ENCODE assay signal across 25 mouse cellular contexts in the genomic region with DNA sequence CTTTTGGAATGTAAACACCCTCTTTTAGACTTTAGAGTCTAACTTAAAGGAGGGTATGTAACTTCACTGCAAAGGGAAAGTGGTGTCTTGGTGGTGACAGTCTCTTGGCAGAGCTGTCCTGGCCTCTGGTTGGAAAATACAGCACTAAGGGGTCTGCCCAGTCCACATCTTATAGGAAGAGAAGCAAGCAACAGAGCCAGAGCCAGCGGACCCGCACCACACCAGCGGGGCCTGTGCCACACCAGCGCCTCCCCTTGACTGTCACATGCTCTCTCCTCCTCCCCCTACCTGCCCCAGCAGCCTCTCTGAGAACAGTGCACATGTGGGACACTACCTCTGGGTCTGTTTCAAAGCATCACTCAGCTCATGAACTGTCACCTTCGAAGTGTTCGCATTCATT. TPM values are rescaled to one million over a fixed set of nuclear protein-coding genes. Genes with fewer than 3 reads are reported as not detected.
A peak's percentile ranks its signal among the peaks of the same experiment; 100 is the strongest.
DNase-seq lines count a peak whose midpoint lies in the region; ATAC-seq and TF ChIP-seq lines count a peak whose summit lies in the region.
"Had no signal": no experiment of that assay in that cellular context is flagged by ENCODE, and none has a peak within 500 bp of the region (broad histone marks: within the 10 kb centered on the region; RNA-seq: fewer than 3 reads in every experiment).

No protein-coding gene starts in this region.

- peaks cover 70% of the 10 kb centered on the region for H3K27me3 ChIP-seq in hindbrain, embryonic 10.5 days (ENCODE audit: insufficient read depth, poor library complexity, severe bottlenecking)
- H3K27me3 ChIP-seq in hindbrain, embryonic 13.5 days, result peaks cover 42% of the 10 kb centered on the region
- H3K27me3 ChIP-seq in midbrain, embryonic 12.5 days, result peaks cover 74% of the 10 kb centered on the region
- peaks cover 22% of the 10 kb centered on the region for H3K27me3 ChIP-seq in midbrain, embryonic 16.5 days (ENCODE audit: control insufficient read depth, insufficient read depth, low read depth, low read length)
- H3K27me3 ChIP-seq in forebrain, embryonic 15.5 days, result peaks cover 9% of the 10 kb centered on the region; the same call in 1 of the 2 replicates
- H3K27me3 ChIP-seq: CH12.LX; embryonic facial prominence, embryonic 15.5 days; intestine, embryonic 15.5 days; liver, embryonic 15.5 days; stomach, embryonic 15.5 days had no signal

- H3K9me3 ChIP-seq in hindbrain, embryonic 10.5 days, result no peaks in the 10 kb centered on the region
- H3K9me3 ChIP-seq in hindbrain, embryonic 13.5 days, result no peaks in the 10 kb centered on the region
- no peaks in the 10 kb centered on the region for H3K9me3 ChIP-seq in midbrain, embryonic 12.5 days
- no peaks in the 10 kb centered on the region for H3K9me3 ChIP-seq in midbrain, embryonic 16.5 days (replicated peaks; ENCODE audit: control insufficient read depth, low read length, poor library complexity, severe bottlenecking)
- H3K9me3 ChIP-seq in forebrain, embryonic 15.5 days, result no peaks in the 10 kb centered on the region
- H3K9me3 ChIP-seq: embryonic facial prominence, embryonic 15.5 days; heart, embryonic 15.5 days; intestine, embryonic 15.5 days; limb, embryonic 10.5 days; liver, embryonic 15.5 days; stomach, embryonic 15.5 days had no signal

- no peak overlapping the region for H3K9ac ChIP-seq in hindbrain, embryonic 13.5 days
- H3K9ac ChIP-seq in midbrain, embryonic 12.5 days (replicated peaks), result no peak overlapping the region
- H3K9ac ChIP-seq in midbrain, embryonic 16.5 days (ENCODE audit: low read depth, low read length), result no peak overlapping the region
- no peak overlapping the region for H3K9ac ChIP-seq in forebrain, embryonic 15.5 days (replicated peaks)
- H3K9ac ChIP-seq: embryonic facial prominence, embryonic 15.5 days; heart, embryonic 15.5 days; intestine, embryonic 15.5 days; liver, embryonic 15.5 days; stomach, embryonic 15.5 days had no signal

- H3K4me3 ChIP-seq in hindbrain, embryonic 10.5 days, result no peak overlapping the region
- H3K4me3 ChIP-seq in hindbrain, embryonic 13.5 days, result no peak overlapping the region
- no peak overlapping the region for H3K4me3 ChIP-seq in midbrain, embryonic 12.5 days
- H3K4me3 ChIP-seq in midbrain, embryonic 16.5 days (ENCODE audit: low read depth, low read length), result no peak overlapping the region
- no peak overlapping the region for H3K4me3 ChIP-seq in embryonic fibroblast, embryonic 13.5 days (ENCODE audit: insufficient read depth, low read length)
- no peak overlapping the region for H3K4me3 ChIP-seq in forebrain, embryonic 15.5 days
- H3K4me3 ChIP-seq: embryonic facial prominence, embryonic 15.5 days; heart, embryonic 15.5 days; intestine, embryonic 15.5 days; limb, embryonic 10.5 days; liver, embryonic 15.5 days; stomach, embryonic 15.5 days had no signal

- 73% methylated on average over 6 of the region's 6 CpGs for WGBS in hindbrain, embryonic 10.5 days
- 74% methylated on average over 6 of the region's 6 CpGs for WGBS in hindbrain, embryonic 13.5 days
- WGBS in midbrain, embryonic 12.5 days, result 68% methylated on average over 6 of the region's 6 CpGs
- WGBS in midbrain, embryonic 16.5 days, result 54% methylated on average over 6 of the region's 6 CpGs
- 56% methylated on average over 6 of the region's 6 CpGs for WGBS in forebrain, embryonic 15.5 days

- H3K36me3 ChIP-seq in hindbrain, embryonic 10.5 days, result no peaks in the 10 kb centered on the region
- no peaks in the 10 kb centered on the region for H3K36me3 ChIP-seq in hindbrain, embryonic 13.5 days
- H3K36me3 ChIP-seq in midbrain, embryonic 12.5 days, result no peaks in the 10 kb centered on the region
- no peaks in the 10 kb centered on the region for H3K36me3 ChIP-seq in midbrain, embryonic 16.5 days (ENCODE audit: control insufficient read depth, insufficient read depth, low read length)
- H3K36me3 ChIP-seq in forebrain, embryonic 15.5 days, result no peaks in the 10 kb centered on the region
- H3K36me3 ChIP-seq: embryonic facial prominence, embryonic 15.5 days; heart, embryonic 15.5 days; intestine, embryonic 15.5 days; limb, embryonic 10.5 days; liver, embryonic 15.5 days; stomach, embryonic 15.5 days had no signal

- H3K4me1 ChIP-seq in hindbrain, embryonic 10.5 days (replicated peaks), result peaks cover 39% of the 10 kb centered on the region
- H3K4me1 ChIP-seq in hindbrain, embryonic 13.5 days (replicated peaks), result peaks cover 13% of the 10 kb centered on the region
- peaks cover 26% of the 10 kb centered on the region for H3K4me1 ChIP-seq in midbrain, embryonic 12.5 days
- peaks cover 4% of the 10 kb centered on the region for H3K4me1 ChIP-seq in midbrain, embryonic 16.5 days (ENCODE audit: control insufficient read depth, insufficient read depth, low read length)
- 0 out of 2 replicates have a peak, but pooled peaks cover 3% of the 10 kb centered on the region for H3K4me1 ChIP-seq in embryonic fibroblast, embryonic 13.5 days (ENCODE audit: control insufficient read depth, insufficient read depth, low read length)
- peaks cover 15% of the 10 kb centered on the region for H3K4me1 ChIP-seq in forebrain, embryonic 15.5 days
- H3K4me1 ChIP-seq: liver, embryonic 15.5 days; stomach, embryonic 15.5 days had no signal

- no peak for DNase-seq in hindbrain, embryonic 10.5 days (ENCODE audit: low spot score)
- DNase-seq in cerebellum, postnatal 36 days, result no peak
- DNase-seq: B cell, adult 2 months; cerebellum, adult 18-20 months; cerebellum, postnatal 14 days; gastrocnemius, postnatal 36 days; heart, postnatal 36 days; kidney, adult 8-10 months; thymus, adult 2 months; thymus, postnatal 4 days had no signal

- H3K27ac ChIP-seq in hindbrain, embryonic 10.5 days, result peak overlapping the region; percentile 50; the same call in 1 of the 2 replicates
- no peak overlapping the region for H3K27ac ChIP-seq in hindbrain, embryonic 13.5 days
- H3K27ac ChIP-seq in midbrain, embryonic 12.5 days (replicated peaks), result no peak overlapping the region
- H3K27ac ChIP-seq in midbrain, embryonic 16.5 days (ENCODE audit: low read length), result no peak overlapping the region
- peak overlapping the region; percentile 73 for H3K27ac ChIP-seq in embryonic fibroblast, embryonic 13.5 days (ENCODE audit: insufficient read depth, low read length)
- H3K27ac ChIP-seq in forebrain, embryonic 15.5 days (replicated peaks), result peak overlapping the region; percentile 32; the same call in 1 of the 2 replicates
- H3K27ac ChIP-seq: embryonic facial prominence, embryonic 15.5 days; heart, embryonic 15.5 days; intestine, embryonic 15.5 days; limb, embryonic 10.5 days; liver, embryonic 15.5 days; macrophage; stomach, embryonic 15.5 days had no signal

- ATAC-seq in hindbrain, embryonic 13.5 days (ENCODE audit: low FRiP score), result no peak
- peak; percentile 35 for ATAC-seq in midbrain, embryonic 12.5 days (ENCODE audit: low FRiP score, low read depth)
- no peak for ATAC-seq in midbrain, embryonic 16.5 days
- peak; percentile 38; the same call in 1 of the 2 replicates for ATAC-seq in forebrain, embryonic 15.5 days (replicated peaks)
- ATAC-seq: activated CD4-positive, CD25-positive, alpha-beta regulatory T cell, adult 4 months; intestine, embryonic 15.5 days had no signal

- TF ChIP-seq CTCF in embryonic fibroblast, embryonic 13.5 days (IDR thresholded peaks at IDR 0.05; ENCODE audit: borderline replicate concordance, insufficient read depth, low read length), result no peak

- H3K4me2 ChIP-seq in hindbrain, embryonic 13.5 days, result no peak overlapping the region; the same call in 1 of the 2 replicates
- no peak overlapping the region for H3K4me2 ChIP-seq in midbrain, embryonic 12.5 days (replicated peaks)
- H3K4me2 ChIP-seq in midbrain, embryonic 16.5 days (ENCODE audit: low read length), result no peak overlapping the region
- H3K4me2 ChIP-seq in forebrain, embryonic 15.5 days (replicated peaks), result peak overlapping the region; percentile 19; the same call in 1 of the 2 replicates
- H3K4me2 ChIP-seq: embryonic facial prominence, embryonic 15.5 days; heart, embryonic 15.5 days; intestine, embryonic 15.5 days; liver, embryonic 15.5 days; stomach, embryonic 15.5 days had no signal

- no peak for TF ChIP-seq POLR2A in embryonic fibroblast, embryonic 13.5 days (IDR thresholded peaks at IDR 0.05; ENCODE audit: low read depth, low read length)

RNA-seq across cellular contexts. Expression of a gene that starts 48.5 kb away (rescaled TPM):
- not detected in 2 replicates for polyA plus RNA-seq in hindbrain, embryonic 10.5 days (2016; fragmentation: Nextera tagmentation; extraction: Ambion mirVana)
- 0.05 TPM in 1 of 2 replicates, not detected in the other for polyA plus RNA-seq in hindbrain, embryonic 13.5 days (2015; fragmentation: Nextera tagmentation; extraction: Ambion mirVana)
- polyA plus RNA-seq in midbrain, embryonic 12.5 days (2016; fragmentation: Nextera tagmentation; extraction: Ambion mirVana), result not detected in 2 replicates
- not detected in 2 replicates for polyA plus RNA-seq in midbrain, embryonic 16.5 days (2015; fragmentation: Nextera tagmentation; extraction: Ambion mirVana)
- polyA plus RNA-seq in embryonic fibroblast, embryonic 13.5 days (2011; ENCODE audit: insufficient read length, low read depth, missing spikeins), result not detected in 2 replicates
- not detected in 2 replicates for polyA plus RNA-seq in forebrain, embryonic 15.5 days (2015; fragmentation: Nextera tagmentation; extraction: Ambion mirVana)
- polyA plus RNA-seq: activated CD4-positive, CD25-positive, alpha-beta regulatory T cell, adult 4 months; embryonic facial prominence, embryonic 15.5 days; heart, embryonic 15.5 days; limb, embryonic 10.5 days; lung, embryonic 16.5 days; macrophage had no signal

RNA-seq across cellular contexts. Expression of a gene that starts 57.4 kb away (rescaled TPM):
- 0.68 and 0.85 TPM in 2 replicates for polyA plus RNA-seq in hindbrain, embryonic 10.5 days (2016; fragmentation: Nextera tagmentation; extraction: Ambion mirVana)
- polyA plus RNA-seq in hindbrain, embryonic 13.5 days (2015; fragmentation: Nextera tagmentation; extraction: Ambion mirVana), result 4.1 and 4.4 TPM in 2 replicates
- 1.4 and 1.6 TPM in 2 replicates for polyA plus RNA-seq in midbrain, embryonic 12.5 days (2016; fragmentation: Nextera tagmentation; extraction: Ambion mirVana)
- polyA plus RNA-seq in midbrain, embryonic 16.5 days (2015; fragmentation: Nextera tagmentation; extraction: Ambion mirVana), result 7.1 and 7.6 TPM in 2 replicates
- polyA plus RNA-seq in embryonic fibroblast, embryonic 13.5 days (2011; ENCODE audit: insufficient read length, low read depth, missing spikeins), result 3.2 and 4.4 TPM in 2 replicates
- 3.1 and 3.4 TPM in 2 replicates for polyA plus RNA-seq in forebrain, embryonic 15.5 days (2015; fragmentation: Nextera tagmentation; extraction: Ambion mirVana)

Comparison
In these comparisons a context has a peak if more than half of its experiments do, and no peak if none do; other contexts are left out.
1. H3K27ac ChIP-seq: peak in hindbrain, embryonic 10.5 days (single experiment), embryonic fibroblast, embryonic 13.5 days (single experiment) and forebrain, embryonic 15.5 days (single experiment); none in hindbrain, embryonic 13.5 days (single experiment), midbrain, embryonic 12.5 days (single experiment) and midbrain, embryonic 16.5 days (single experiment).
2. ATAC-seq: peak in midbrain, embryonic 12.5 days (single experiment) and forebrain, embryonic 15.5 days (single experiment); none in hindbrain, embryonic 13.5 days (single experiment) and midbrain, embryonic 16.5 days (single experiment).